Mouse (Mus musculus): ENCODE measurements around the gene Smap1. TPM values are rescaled to one million over a fixed set of nuclear protein-coding genes. Genes with fewer than 3 reads are reported as not detected.

Gene Smap1
- polyA plus RNA-seq, 1 experiment from 2014 or later, result 48.4 TPM

- no peak overlapping the region for H3K9ac ChIP-seq (ENCODE audit: low read depth, low read length)
- no peaks in the 10 kb centered on the region for H3K36me3 ChIP-seq (ENCODE audit: control insufficient read depth, insufficient read depth, low read length)
- no peaks in the 10 kb centered on the region for H3K9me3 ChIP-seq (ENCODE audit: control insufficient read depth, low read length)
- H3K4me1 ChIP-seq (replicated peaks; ENCODE audit: control insufficient read depth, insufficient read depth, low read length), result no peaks in the 10 kb centered on the region
- H3K27me3 ChIP-seq (replicated peaks; ENCODE audit: control insufficient read depth, insufficient read depth, low read length), result no peaks in the 10 kb centered on the region
- no peak for ATAC-seq (replicated peaks; ENCODE audit: low FRiP score)
- H3K27ac ChIP-seq (ENCODE audit: low read depth, low read length), result no peak overlapping the region
- WGBS, result 73% methylated on average over 9 of the region's 9 CpGs
- no peak for DNase-seq (ENCODE audit: low spot score)
- H3K4me2 ChIP-seq, result no peak overlapping the region
- H3K4me3 ChIP-seq (ENCODE audit: low read depth, low read length), result no peak overlapping the region
Measured at GRCm38 (mm10) chr1:23834819-23835218, 87.3 kb downstream of the Smap1 start.

GRCm38 (mm10) chr1:23834246-23834645 lies 87.9 kb downstream of the Smap1 start:
- no peaks in the 10 kb centered on the region for H3K9me3 ChIP-seq (ENCODE audit: control insufficient read depth, low read length)
- DNase-seq (ENCODE audit: low spot score) (no peak), ATAC-seq (replicated peaks; ENCODE audit: low FRiP score) (no peak)
- no peaks in the 10 kb centered on the region for H3K27me3 ChIP-seq (replicated peaks; ENCODE audit: control insufficient read depth, insufficient read depth, low read length)
- 75% methylated on average over 7 of the region's 7 CpGs for WGBS
- no peaks in the 10 kb centered on the region for H3K4me1 ChIP-seq (replicated peaks; ENCODE audit: control insufficient read depth, insufficient read depth, low read length)
- no peak overlapping the region for H3K4me3 ChIP-seq (ENCODE audit: low read depth, low read length)
- no peaks in the 10 kb centered on the region for H3K36me3 ChIP-seq (ENCODE audit: control insufficient read depth, insufficient read depth, low read length)
- no peak overlapping the region for H3K4me2 ChIP-seq
- H3K9ac ChIP-seq (ENCODE audit: low read depth, low read length), result no peak overlapping the region
- H3K27ac ChIP-seq (ENCODE audit: low read depth, low read length), result no peak overlapping the region

DNA sequence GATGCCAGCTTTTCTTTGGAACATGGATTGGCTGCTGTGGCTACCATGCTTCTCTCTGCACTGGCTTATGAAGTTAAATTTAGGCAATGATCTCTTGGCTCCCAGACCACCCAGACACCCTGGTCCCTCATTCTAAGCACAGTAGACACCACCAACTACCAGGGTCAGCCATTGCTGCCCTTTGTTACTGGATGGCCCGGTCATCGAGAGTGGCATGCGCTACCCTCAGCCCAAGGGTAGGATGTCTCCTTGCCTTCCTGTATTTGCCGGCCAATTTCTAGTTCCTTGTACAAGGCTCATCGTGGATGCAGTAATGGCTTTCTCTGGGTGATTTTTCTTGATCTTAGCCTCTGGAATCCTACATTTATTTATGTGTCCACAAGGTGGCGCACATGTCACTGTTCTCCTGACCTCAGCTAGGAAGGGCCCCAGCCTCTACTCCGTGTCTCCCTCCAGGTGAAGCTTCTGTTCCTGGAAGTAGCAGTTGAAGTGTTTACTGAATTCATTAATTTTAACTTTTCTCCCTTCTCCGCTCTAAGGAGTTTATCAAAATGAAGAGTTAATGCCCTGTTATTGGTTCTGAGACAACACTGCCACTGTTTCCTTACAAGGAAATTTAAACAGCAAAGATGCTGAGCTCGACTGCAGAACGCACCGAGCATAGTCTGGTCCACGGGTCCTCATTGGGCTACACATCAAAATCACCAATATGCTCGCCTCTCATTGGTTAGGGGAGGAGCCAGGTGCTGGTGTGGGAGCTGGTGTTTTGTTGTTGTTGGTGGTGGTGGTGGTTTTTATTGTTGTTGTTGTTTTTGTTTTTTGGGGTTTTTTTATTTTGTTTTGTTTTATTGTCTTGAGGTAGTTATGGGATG lies 95.0 kb downstream of the Smap1 start:
- no peaks in the 10 kb centered on the region for H3K9me3 ChIP-seq (ENCODE audit: control insufficient read depth, low read length)
- 38% methylated on average over 13 of the region's 13 CpGs for WGBS

GRCm38 (mm10) chr1:23821615-23822014 lies 100.5 kb downstream of the Smap1 start:
- DNase-seq (ENCODE audit: low spot score) (no peak), ATAC-seq (replicated peaks; ENCODE audit: low FRiP score) (no peak)
- WGBS, result 79% methylated on average over 5 of the region's 5 CpGs
- Histone ChIP-seq H3K4me3 (ENCODE audit: low read depth, low read length) (no peak overlapping the region), H3K36me3 (ENCODE audit: control insufficient read depth, insufficient read depth, low read length) (no peaks in the 10 kb centered on the region), H3K27ac (ENCODE audit: low read depth, low read length) (no peak overlapping the region), H3K27me3 (replicated peaks; ENCODE audit: control insufficient read depth, insufficient read depth, low read length) (no peaks in the 10 kb centered on the region), H3K9ac (ENCODE audit: low read depth, low read length) (no peak overlapping the region), H3K4me1 (replicated peaks; ENCODE audit: control insufficient read depth, insufficient read depth, low read length) (no peaks in the 10 kb centered on the region), H3K4me2 (no peak overlapping the region), H3K9me3 (ENCODE audit: control insufficient read depth, low read length) (no peaks in the 10 kb centered on the region)

More for the DNA sequence above, 95.0 kb downstream of the Smap1 start:
- no peak overlapping the region for H3K9ac ChIP-seq (ENCODE audit: low read depth, low read length)
- no peaks in the 10 kb centered on the region for H3K27me3 ChIP-seq (replicated peaks; ENCODE audit: control insufficient read depth, insufficient read depth, low read length)
- H3K36me3 ChIP-seq (ENCODE audit: control insufficient read depth, insufficient read depth, low read length), result no peaks in the 10 kb centered on the region
- ATAC-seq (replicated peaks; ENCODE audit: low FRiP score) (peak; percentile 49; the same call in 1 of the 2 replicates), DNase-seq (ENCODE audit: low spot score) (no peak)
- no peak overlapping the region for H3K4me2 ChIP-seq
- H3K4me1 ChIP-seq (replicated peaks; ENCODE audit: control insufficient read depth, insufficient read depth, low read length), result no peaks in the 10 kb centered on the region
- H3K27ac ChIP-seq (ENCODE audit: low read depth, low read length), result no peak overlapping the region
- no peak overlapping the region for H3K4me3 ChIP-seq (ENCODE audit: low read depth, low read length)

- DNase-seq (ENCODE audit: low spot score), result no peak
- no peak overlapping the region for H3K4me2 ChIP-seq
- H3K36me3 ChIP-seq (ENCODE audit: control insufficient read depth, insufficient read depth, low read length), result no peaks in the 10 kb centered on the region
- no peak overlapping the region for H3K4me3 ChIP-seq (ENCODE audit: low read depth, low read length)
- WGBS, result 85% methylated on average over 9 of the region's 9 CpGs
- no peak overlapping the region for H3K27ac ChIP-seq (ENCODE audit: low read depth, low read length)
- no peak overlapping the region for H3K9ac ChIP-seq (ENCODE audit: low read depth, low read length)
- H3K9me3 ChIP-seq (ENCODE audit: control insufficient read depth, low read length), result no peaks in the 10 kb centered on the region
- no peaks in the 10 kb centered on the region for H3K27me3 ChIP-seq (replicated peaks; ENCODE audit: control insufficient read depth, insufficient read depth, low read length)
- H3K4me1 ChIP-seq (replicated peaks; ENCODE audit: control insufficient read depth, insufficient read depth, low read length), result no peaks in the 10 kb centered on the region
- ATAC-seq (replicated peaks; ENCODE audit: low FRiP score), result no peak
Measured at GRCm38 (mm10) chr1:23798306-23798705, 123.8 kb downstream of the Smap1 start.

Other genes with a start within 250 kb of the Smap1 start
- gene B3gat2, start 160.6 kb downstream of the Smap1 start, polyA plus RNA-seq (2014; fragmentation: Nextera tagmentation; extraction: Ambion mirVana), result 0.23 and 0.55 TPM in 2 replicates
- 68.8 and 75.3 TPM in 2 replicates for gene Sdhaf4, start 83.3 kb upstream of the Smap1 start, polyA plus RNA-seq (2014; fragmentation: Nextera tagmentation; extraction: Ambion mirVana)
- gene Fam135a, start 178.0 kb upstream of the Smap1 start, polyA plus RNA-seq (2014; fragmentation: Nextera tagmentation; extraction: Ambion mirVana), result 13.1 and 16.0 TPM in 2 replicates